Mouse (Mus musculus) gastrocnemius, adult 2 months (tissue): ENCODE results near the gene Rhcg. TPM values are rescaled to one million over a fixed set of nuclear protein-coding genes. Genes with fewer than 3 reads are reported as not detected.
A peak's percentile ranks its signal among the peaks of the same experiment; 100 is the strongest.

Source experiments
- DNase-seq: peaks from one replicate; pipeline ENCODE4 v3.0.0; 2022
- H3K27ac ChIP-seq: fragments of 200-600 bp; 2 replicates; pipeline ENCODE4 v1.8.1; 2022; ENCODE audit warnings: mild to moderate bottlenecking
- H3K4me3 ChIP-seq: fragments of 200-600 bp; 2 replicates; pipeline ENCODE4 v1.8.1; 2022; ENCODE audit warnings: mild to moderate bottlenecking, moderate library complexity
- CTCF ChIP-seq: fragments of 200-600 bp; IDR thresholded peaks from 2 replicates; pipeline ENCODE4 v1.8.1; 2022; ENCODE audit warnings: antibody characterized with exemption, mild to moderate bottlenecking, moderate library complexity
- intact Hi-C: fragments of 180-260 bp; cut with DNase I; formaldehyde crosslinking; loops from one replicate; pipeline ENCODE4 v1.15.1; 2025
- total RNA-seq, 2 experiments: library from RNA; stranded (reverse); gene quantifications; 2 replicates each; pipeline ENCODE4 v1.2.3; 2021

Rhcg gene
- total RNA-seq, 2 experiments from 2014 or later: not detected

- DNase-seq: no peak
- intact Hi-C loops: no loop called here
- Histone ChIP-seq H3K4me3 (no peak overlapping the region), H3K27ac (no peak overlapping the region)
- TF ChIP-seq CTCF: no peak; the same call in 1 of the 2 replicates
Observed at GRCm38 (mm10) chr7:79558698-79559097, 58.8 kb downstream of the Rhcg start.

GRCm38 (mm10) chr7:79557728-79558221, 59.7 kb downstream of the Rhcg start:
- no peak for TF ChIP-seq CTCF
- intact Hi-C loops: no loop called here
- Histone ChIP-seq H3K4me3 (no peak overlapping the region), H3K27ac (no peak overlapping the region)
- DNase-seq: no peak

GRCm38 (mm10) chr7:79555368-79556034, 62.0 kb downstream of the Rhcg start:
- TF ChIP-seq CTCF: no peak
- intact Hi-C loops: no loop called here
- no peak overlapping the region for H3K27ac ChIP-seq

GRCm38 (mm10) chr7:79552702-79553101, 64.8 kb downstream of the Rhcg start:
- H3K4me3 ChIP-seq: no peak overlapping the region
- peak; percentile 19; the same call in 1 of the 2 replicates for TF ChIP-seq CTCF
- no peak for DNase-seq
- no peak overlapping the region for H3K27ac ChIP-seq
- intact Hi-C loops: no loop called here

More at GRCm38 (mm10) chr7:79555368-79556034, 62.0 kb downstream of the Rhcg start:
- DNase-seq: no peak
- H3K4me3 ChIP-seq: no peak overlapping the region

GRCm38 (mm10) chr7:79548893-79549555, 68.4 kb downstream of the Rhcg start:
- no peak for DNase-seq
- no peak overlapping the region for H3K27ac ChIP-seq
- intact Hi-C loops: no loop called here
- TF ChIP-seq CTCF: no peak
- H3K4me3 ChIP-seq: no peak overlapping the region

- H3K4me3 ChIP-seq: no peak overlapping the region
- DNase-seq: peak; percentile 79
- peak; percentile 80 for TF ChIP-seq CTCF
- intact Hi-C loops: loop anchor here (1.0 kb wide), 1 partner anchor 48 kb away; no protein-coding TSS in a partner anchor
- H3K27ac ChIP-seq: no peak overlapping the region
Observed at GRCm38 (mm10) chr7:79547092-79547491, 70.4 kb downstream of the Rhcg start.

GRCm38 (mm10) chr7:79545066-79545400, 72.4 kb downstream of the Rhcg start:
- TF ChIP-seq CTCF: no peak
- intact Hi-C loops: no loop called here
- Histone ChIP-seq H3K4me3 (no peak overlapping the region), H3K27ac (no peak overlapping the region)
- no peak for DNase-seq

GRCm38 (mm10) chr7:79544281-79545065, 73.0 kb downstream of the Rhcg start:
- intact Hi-C loops: no loop called here
- H3K27ac ChIP-seq: no peak overlapping the region
- no peak for DNase-seq
- H3K4me3 ChIP-seq: no peak overlapping the region
- no peak for TF ChIP-seq CTCF

Other genes with a start within 250 kb of the Rhcg start
- not detected for gene Rlbp1, start 230.6 kb downstream of the Rhcg start, total RNA-seq
- under 1 TPM in 1 of 2 experiments, not detected in 1; 0.08 TPM for gene Fanci, start 225.7 kb downstream of the Rhcg start, total RNA-seq
- gene Polg, start 151.3 kb downstream of the Rhcg start, total RNA-seq: 10 to 100 TPM; 35.2 to 38.4 TPM
- not detected for gene Ticrr, start 42.5 kb upstream of the Rhcg start, total RNA-seq
- under 1 TPM; 0.54 to 0.56 TPM for gene Kif7, start 98.1 kb upstream of the Rhcg start, total RNA-seq
- gene Plin1, start 115.2 kb upstream of the Rhcg start, total RNA-seq: 1 to 10 TPM in 1 of 2 experiments, under 1 TPM in 1; 0.66 to 3.6 TPM
- gene Pex11a, start 125.5 kb upstream of the Rhcg start, total RNA-seq: 10 to 100 TPM; 10.4 to 15.2 TPM
- gene Wdr93, start 125.5 kb upstream of the Rhcg start, total RNA-seq: under 1 TPM in 1 of 2 experiments, not detected in 1; 0.14 TPM
- gene Mesp1, start 176.1 kb upstream of the Rhcg start, total RNA-seq: not detected
- not detected for gene Mesp2, start 193.1 kb upstream of the Rhcg start, total RNA-seq
- gene Anpep, start 243.4 kb upstream of the Rhcg start, total RNA-seq: 1 to 10 TPM; 4.1 to 7.2 TPM